Mouse (Mus musculus) lung, adult 2 months (tissue): Measurements from ENCODE around the gene Clic4.

ENCODE experiments used
- CTCF ChIP-seq: fragments of 200-500 bp; IDR thresholded peaks from 2 replicates; pipeline ENCODE4 v1.5.1; 2011; ENCODE audit warnings: mild to moderate bottlenecking, low read length, control low read depth; ENCODE audit not compliant: insufficient read depth
- POLR2A ChIP-seq: fragments of 200-500 bp; IDR thresholded peaks from 2 replicates; pipeline ENCODE4 v1.6.1; 2011; ENCODE audit warnings: low read depth, mild to moderate bottlenecking, control low read depth, low read length, borderline replicate concordance; ENCODE audit errors: extremely low read depth

DNA sequence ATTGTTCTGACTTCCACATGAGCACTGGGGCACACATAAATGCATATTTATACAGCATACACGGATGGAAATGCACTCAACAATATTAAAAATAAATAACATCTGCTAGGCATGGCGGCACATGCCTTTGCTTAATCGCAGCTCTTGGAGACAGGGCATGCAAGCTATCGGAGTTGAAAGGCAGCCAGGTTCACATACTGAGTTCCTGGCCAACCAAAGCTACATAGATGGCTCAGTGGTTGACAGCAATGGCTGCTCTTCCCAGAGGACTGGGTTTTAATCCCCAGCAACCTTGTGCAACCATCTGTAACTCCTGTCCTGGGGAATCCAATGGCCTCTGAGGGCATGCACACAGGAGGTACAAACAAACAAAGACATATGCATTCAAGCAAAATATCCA is 44.9 kb upstream of the Clic4 start:
- TF ChIP-seq POLR2A (no peak), CTCF (no peak)
